In genomic region chr11:18011101-18011733, GRCm38 (mm10) we compare ENCODE assay signal across 8 mouse cellular contexts. TPM values are rescaled to one million over a fixed set of nuclear protein-coding genes. Genes with fewer than 3 reads are reported as not detected.
DNase-seq lines count a peak whose midpoint lies in the region; ATAC-seq and TF ChIP-seq lines count a peak whose summit lies in the region.

No protein-coding gene starts in this region.

- no peak for TF ChIP-seq POLR2A in kidney, adult 2 months (IDR thresholded peaks at IDR 0.05; ENCODE audit: low read depth, low read length)

- H3K27me3 ChIP-seq in E14TG2a.4 (ENCODE audit: insufficient read depth, low read length), result no peaks in the 10 kb centered on the region
- H3K27me3 ChIP-seq in embryonic facial prominence, embryonic 11.5 days (ENCODE audit: control insufficient read depth, insufficient read depth, low read length), result no peaks in the 10 kb centered on the region
- H3K27me3 ChIP-seq in kidney, adult 2 months (replicated peaks; ENCODE audit: control insufficient read depth, insufficient read depth, low read length), result no peaks in the 10 kb centered on the region

- no peak overlapping the region for H3K4me3 ChIP-seq in E14TG2a.4 (replicated peaks; ENCODE audit: low read length)
- no peak overlapping the region for H3K4me3 ChIP-seq in embryonic facial prominence, embryonic 11.5 days (ENCODE audit: low read depth, low read length)
- no peak overlapping the region for H3K4me3 ChIP-seq in kidney, adult 2 months (ENCODE audit: insufficient read depth, low read depth, low read length)

- H3K4me1 ChIP-seq in E14TG2a.4 (replicated peaks; ENCODE audit: low read depth, low read length), result peaks cover 36% of the 10 kb centered on the region
- no peaks in the 10 kb centered on the region for H3K4me1 ChIP-seq in embryonic facial prominence, embryonic 11.5 days (ENCODE audit: control insufficient read depth, insufficient read depth, low read length)
- no peaks in the 10 kb centered on the region for H3K4me1 ChIP-seq in kidney, adult 2 months (ENCODE audit: control insufficient read depth, insufficient read depth, low read length)

- no peak overlapping the region for H3K27ac ChIP-seq in embryonic facial prominence, embryonic 11.5 days (replicated peaks; ENCODE audit: low read depth, low read length)
- H3K27ac ChIP-seq in kidney, adult 2 months (ENCODE audit: insufficient read depth, low read depth, low read length), result no peak overlapping the region

- no peak overlapping the region for H3K4me2 ChIP-seq in embryonic facial prominence, embryonic 11.5 days (ENCODE audit: low read depth, low read length)

- peak; percentile 86 for ATAC-seq in embryonic facial prominence, embryonic 11.5 days (replicated peaks; ENCODE audit: insufficient number of reproducible peaks, low FRiP score, low TSS enrichment, low read depth)

- no peaks in the 10 kb centered on the region for H3K36me3 ChIP-seq in E14TG2a.4 (ENCODE audit: insufficient read depth, low read length)
- no peaks in the 10 kb centered on the region for H3K36me3 ChIP-seq in embryonic facial prominence, embryonic 11.5 days (replicated peaks; ENCODE audit: control insufficient read depth, insufficient read depth, low read depth, low read length)
- no peaks in the 10 kb centered on the region for H3K36me3 ChIP-seq in kidney, adult 2 months (ENCODE audit: control insufficient read depth, insufficient read depth, low read length)

- H3K9ac ChIP-seq in embryonic facial prominence, embryonic 11.5 days (replicated peaks; ENCODE audit: low read length), result no peak overlapping the region

- H3K9me3 ChIP-seq in E14TG2a.4 (ENCODE audit: low read length), result no peaks in the 10 kb centered on the region
- H3K9me3 ChIP-seq in embryonic facial prominence, embryonic 11.5 days (replicated peaks; ENCODE audit: control insufficient read depth, low read length), result no peaks in the 10 kb centered on the region

- WGBS in embryonic facial prominence, embryonic 11.5 days, result 17% methylated on average over 13 of the region's 13 CpGs
- WGBS in kidney, adult 2 months, result 12% methylated on average over 13 of the region's 13 CpGs

- peak; percentile 56 for DNase-seq in adrenal gland, adult 8-10 months
- peak; percentile 75 for DNase-seq in embryonic facial prominence, embryonic 11.5 days (ENCODE audit: low spot score)
- DNase-seq in heart, adult 9 months (ENCODE audit: low spot score in 2 of 2), result peak; percentile 11 to 22
- DNase-seq in kidney, adult 2 months, result peak; percentile 25
- DNase-seq in lung, postnatal 10 days, result peak; percentile 71
- DNase-seq in retina, postnatal 1 day, result peak; percentile 69
- no peak for DNase-seq in spleen, postnatal 4 days (ENCODE audit: low spot score in 2 of 2)

- TF ChIP-seq CTCF in E14TG2a.4 (conservative IDR thresholded peaks at IDR 0.05; ENCODE audit: low read length), result peak; percentile 15
- TF ChIP-seq CTCF in kidney, adult 2 months (conservative IDR thresholded peaks at IDR 0.05; ENCODE audit: insufficient read depth, insufficient read length, low read depth, low read length), result 0 out of 2 replicates have a peak, but pooled peaks have one; percentile 8

RNA-seq across cellular contexts. Expression of gene Etaa1, which starts 57.5 kb away (rescaled TPM):
- 1 to 10 TPM; 7.0 to 9.7 (median 7.8) TPM for total RNA-seq in adrenal gland, adult 8-10 months (2022)
- polyA plus RNA-seq in embryonic facial prominence, embryonic 11.5 days (2014; fragmentation: Nextera tagmentation; extraction: Ambion mirVana), result 24.0 and 27.5 TPM in 2 replicates
- polyA plus RNA-seq in kidney, adult 2 months (2012; rRNA removed), result 0.94 and 1.2 TPM in 2 replicates

Comparison
In these comparisons a context has a peak if more than half of its experiments do, and no peak if none do; other contexts are left out.
1. DNase-seq: peak in adrenal gland, adult 8-10 months (single experiment), embryonic facial prominence, embryonic 11.5 days (single experiment), heart, adult 9 months (2 of 2), kidney, adult 2 months (single experiment), lung, postnatal 10 days (single experiment) and retina, postnatal 1 day (single experiment); none in spleen, postnatal 4 days (0 of 2).
2. RNA of gene Etaa1, which starts 57.5 kb away (polyA plus RNA-seq): 24.0 to 27.5 TPM in embryonic facial prominence, embryonic 11.5 days; 0.94 to 1.2 TPM in kidney, adult 2 months; every median in the first group is over 10 times any median in the second.